In genomic region chr7:29314844-29315628, GRCm38 (mm10) we compare ENCODE assay signal across 9 mouse cellular contexts. TPM values are rescaled to one million over a fixed set of nuclear protein-coding genes. Genes with fewer than 3 reads are reported as not detected.
A peak's percentile ranks its signal among the peaks of the same experiment; 100 is the strongest.
DNase-seq lines count a peak whose midpoint lies in the region; ATAC-seq and TF ChIP-seq lines count a peak whose summit lies in the region.
"Had no signal": no experiment of that assay in that cellular context is flagged by ENCODE, and none has a peak within 500 bp of the region (broad histone marks: within the 10 kb centered on the region; RNA-seq: fewer than 3 reads in every experiment).

No protein-coding gene starts in this region.

- peak overlapping the region; percentile 66 for H3K4me3 ChIP-seq in E14TG2a.4 (replicated peaks; ENCODE audit: low read length)
- no peak overlapping the region for H3K4me3 ChIP-seq in hindbrain, embryonic 11.5 days (ENCODE audit: low read depth, low read length)
- H3K4me3 ChIP-seq in liver, postnatal 0 days (ENCODE audit: low read depth, low read length): no peak overlapping the region
- H3K4me3 ChIP-seq: heart, embryonic 12.5 days had no signal

- H3K27ac ChIP-seq in hindbrain, embryonic 11.5 days (ENCODE audit: low read depth, low read length): peak overlapping the region; percentile 47; the same call in 1 of the 2 replicates
- no peak overlapping the region for H3K27ac ChIP-seq in liver, postnatal 0 days (ENCODE audit: low read depth)

- ATAC-seq in hindbrain, embryonic 11.5 days (ENCODE audit: low FRiP score): peak; percentile 28; the same call in 1 of the 2 replicates
- peak; percentile 41 for ATAC-seq in megakaryocyte-erythroid progenitor cell, adult 5-6 weeks (replicated peaks; ENCODE audit: low FRiP score, low TSS enrichment, poor library complexity, severe bottlenecking)
- ATAC-seq in liver, postnatal 0 days: no peak

- H3K4me2 ChIP-seq in hindbrain, embryonic 11.5 days (replicated peaks; ENCODE audit: low read depth, low read length): no peak overlapping the region
- no peak overlapping the region for H3K4me2 ChIP-seq in liver, postnatal 0 days (ENCODE audit: low read depth, low read length)
- H3K4me2 ChIP-seq: heart, embryonic 12.5 days had no signal

- peak; percentile 65 for DNase-seq in embryo, embryonic 10 days (ENCODE audit: low spot score)
- DNase-seq in hindbrain, embryonic 11.5 days (ENCODE audit: low spot score): peak; percentile 77
- no peak for DNase-seq in kidney, postnatal 10 days
- DNase-seq in liver, postnatal 0 days: no peak
- no peak for DNase-seq in urinary bladder, postnatal 4 days (ENCODE audit: low spot score in 2 of 2)
- no peak for DNase-seq in kidney, postnatal 14 days

- no peaks in the 10 kb centered on the region for H3K9me3 ChIP-seq in E14TG2a.4 (ENCODE audit: low read length)
- H3K9me3 ChIP-seq in hindbrain, embryonic 11.5 days (ENCODE audit: control insufficient read depth, low read length): no peaks in the 10 kb centered on the region
- H3K9me3 ChIP-seq in liver, postnatal 0 days (ENCODE audit: low read length): no peaks in the 10 kb centered on the region
- H3K9me3 ChIP-seq: heart, embryonic 12.5 days had no signal

- H3K4me1 ChIP-seq in E14TG2a.4 (replicated peaks; ENCODE audit: low read depth, low read length): peaks cover 77% of the 10 kb centered on the region
- H3K4me1 ChIP-seq in hindbrain, embryonic 11.5 days (replicated peaks; ENCODE audit: control insufficient read depth, insufficient read depth, low read length): peaks cover 44% of the 10 kb centered on the region
- H3K4me1 ChIP-seq in liver, postnatal 0 days (ENCODE audit: insufficient read depth): peaks cover 13% of the 10 kb centered on the region

- peaks cover 7% of the 10 kb centered on the region for H3K27me3 ChIP-seq in E14TG2a.4 (ENCODE audit: insufficient read depth, low read length)
- H3K27me3 ChIP-seq in hindbrain, embryonic 11.5 days (ENCODE audit: control insufficient read depth, insufficient read depth, low read length): no peaks in the 10 kb centered on the region
- no peaks in the 10 kb centered on the region for H3K27me3 ChIP-seq in liver, postnatal 0 days (ENCODE audit: insufficient read depth, low read length)

- H3K36me3 ChIP-seq in E14TG2a.4 (ENCODE audit: insufficient read depth, low read length): peaks cover 34% of the 10 kb centered on the region
- H3K36me3 ChIP-seq in hindbrain, embryonic 11.5 days (ENCODE audit: control insufficient read depth, insufficient read depth, low read length): peaks cover 8% of the 10 kb centered on the region
- H3K36me3 ChIP-seq in liver, postnatal 0 days (replicated peaks; ENCODE audit: insufficient read depth, low read length): no peaks in the 10 kb centered on the region
- H3K36me3 ChIP-seq: heart, embryonic 12.5 days had no signal

- no peak for TF ChIP-seq CTCF in E14TG2a.4 (conservative IDR thresholded peaks at IDR 0.05; ENCODE audit: low read length)
- no peak for TF ChIP-seq CTCF in liver, postnatal 0 days (IDR thresholded peaks at IDR 0.05; ENCODE audit: low read depth)

- 54% methylated on average over 13 of the region's 13 CpGs for WGBS in hindbrain, embryonic 11.5 days
- 62% methylated on average over 13 of the region's 13 CpGs for WGBS in liver, postnatal 0 days (ENCODE audit: insufficient replicate concordance)

- H3K9ac ChIP-seq in hindbrain, embryonic 11.5 days (ENCODE audit: low read depth, low read length): no peak overlapping the region
- no peak overlapping the region for H3K9ac ChIP-seq in liver, postnatal 0 days (replicated peaks)
- H3K9ac ChIP-seq: heart, embryonic 12.5 days had no signal

- TF ChIP-seq EP300 in liver, postnatal 0 days (IDR thresholded peaks at IDR 0.05; ENCODE audit: low read depth): no peak

RNA-seq across cellular contexts. Expression of gene Dpf1, which starts 11.3 kb away (rescaled TPM):
- polyA plus RNA-seq in hindbrain, embryonic 11.5 days (2014; fragmentation: Nextera tagmentation; extraction: Ambion mirVana): 60.9 and 73.6 TPM in 2 replicates
- total RNA-seq in megakaryocyte-erythroid progenitor cell, adult 5-6 weeks (2014; fragmentation: Nextera tagmentation): 2.5 and 2.9 TPM in 2 replicates
- total RNA-seq in megakaryocyte-erythroid progenitor cell, adult 5-6 weeks (2017): 0.19 and 14.6 TPM in 2 replicates
- polyA plus RNA-seq in liver, postnatal 0 days (2015; fragmentation: Nextera tagmentation; extraction: Ambion mirVana): 0.63 and 0.69 TPM in 2 replicates

RNA-seq across cellular contexts. Expression of gene Ppp1r14a, which starts 25.9 kb away (rescaled TPM):
- polyA plus RNA-seq in hindbrain, embryonic 11.5 days (2014; fragmentation: Nextera tagmentation; extraction: Ambion mirVana): 33.9 and 37.0 TPM in 2 replicates
- total RNA-seq in megakaryocyte-erythroid progenitor cell, adult 5-6 weeks (2014; fragmentation: Nextera tagmentation): not detected in 2 replicates
- not detected in 2 replicates for total RNA-seq in megakaryocyte-erythroid progenitor cell, adult 5-6 weeks (2017)
- polyA plus RNA-seq in liver, postnatal 0 days (2015; fragmentation: Nextera tagmentation; extraction: Ambion mirVana): 5.5 and 5.8 TPM in 2 replicates

RNA-seq across cellular contexts. Expression of gene Spint2, which starts 33.3 kb away (rescaled TPM):
- 37.5 and 43.4 TPM in 2 replicates for polyA plus RNA-seq in hindbrain, embryonic 11.5 days (2014; fragmentation: Nextera tagmentation; extraction: Ambion mirVana)
- total RNA-seq in megakaryocyte-erythroid progenitor cell, adult 5-6 weeks (2014; fragmentation: Nextera tagmentation): 34.9 and 39.2 TPM in 2 replicates
- 28.1 and 35.4 TPM in 2 replicates for total RNA-seq in megakaryocyte-erythroid progenitor cell, adult 5-6 weeks (2017)
- polyA plus RNA-seq in liver, postnatal 0 days (2015; fragmentation: Nextera tagmentation; extraction: Ambion mirVana): 84.8 and 94.7 TPM in 2 replicates

Comparison
In these comparisons a context has a peak if more than half of its experiments do, and no peak if none do; other contexts are left out.
1. DNase-seq: peak in embryo, embryonic 10 days (single experiment) and hindbrain, embryonic 11.5 days (single experiment); none in kidney, postnatal 10 days (single experiment), liver, postnatal 0 days (single experiment), urinary bladder, postnatal 4 days (0 of 2) and kidney, postnatal 14 days (single experiment).
2. RNA of gene Dpf1, which starts 11.3 kb away (polyA plus RNA-seq): 60.9 to 73.6 TPM in hindbrain, embryonic 11.5 days; 0.63 to 0.69 TPM in liver, postnatal 0 days; every median in the first group is over 10 times any median in the second.